Mouse (Mus musculus): ENCODE data around the gene Car10. TPM values are rescaled to one million over a fixed set of nuclear protein-coding genes. Genes with fewer than 3 reads are reported as not detected.
A peak's percentile ranks its signal among the peaks of the same experiment; 100 is the strongest.

Gene Car10
- polyA plus RNA-seq, 2 experiments = 0.70 TPM

DNA sequence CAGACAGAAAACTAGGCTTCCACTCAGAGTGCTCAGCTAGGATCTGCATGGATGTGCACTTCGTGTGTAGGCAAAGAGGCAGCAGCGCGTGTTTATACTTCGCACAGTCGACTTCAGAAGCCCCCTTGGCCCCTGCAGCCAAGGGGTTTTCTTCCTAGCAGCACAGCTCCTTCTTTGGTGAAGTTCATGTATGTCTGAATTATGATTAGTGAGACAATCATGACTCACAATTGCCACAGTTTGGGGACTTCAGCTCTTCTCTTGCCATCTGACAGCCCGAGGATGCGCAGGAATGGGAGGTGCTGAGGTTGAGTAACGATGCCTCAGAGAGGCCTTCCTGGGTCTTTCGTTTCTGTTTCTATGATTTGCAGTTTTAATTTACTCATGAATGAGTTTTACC is 4.5 kb downstream of the Car10 start:
- H3K27ac ChIP-seq (replicated peaks; ENCODE audit: low read depth, low read length) = no peak overlapping the region
- no peak overlapping the region for H3K4me3 ChIP-seq (replicated peaks; ENCODE audit: low read length)
- peaks cover 3% of the 10 kb centered on the region; the same call in 1 of the 2 replicates for H3K4me1 ChIP-seq (ENCODE audit: control insufficient read depth, insufficient read depth, low read length)
- WGBS = 82% methylated on average over 9 of the region's 9 CpGs
- no peak for ATAC-seq (ENCODE audit: low FRiP score, low read depth)
- no peak overlapping the region for H3K9ac ChIP-seq (ENCODE audit: low read depth, low read length, severe bottlenecking)
- no peaks in the 10 kb centered on the region for H3K36me3 ChIP-seq (ENCODE audit: control insufficient read depth, insufficient read depth, low read length)
- H3K27me3 ChIP-seq (ENCODE audit: control insufficient read depth, insufficient read depth, low read length) = peaks cover 52% of the 10 kb centered on the region
- H3K4me2 ChIP-seq (replicated peaks; ENCODE audit: low read depth, low read length, severe bottlenecking) = no peak overlapping the region
- DNase-seq (ENCODE audit: low spot score) = no peak
- TF ChIP-seq POLR2A (IDR thresholded peaks at IDR 0.05; ENCODE audit: borderline replicate concordance, extremely low read depth, insufficient read depth, insufficient read length) = no peak
- no peaks in the 10 kb centered on the region for H3K9me3 ChIP-seq (ENCODE audit: control insufficient read depth, low read length)

DNA sequence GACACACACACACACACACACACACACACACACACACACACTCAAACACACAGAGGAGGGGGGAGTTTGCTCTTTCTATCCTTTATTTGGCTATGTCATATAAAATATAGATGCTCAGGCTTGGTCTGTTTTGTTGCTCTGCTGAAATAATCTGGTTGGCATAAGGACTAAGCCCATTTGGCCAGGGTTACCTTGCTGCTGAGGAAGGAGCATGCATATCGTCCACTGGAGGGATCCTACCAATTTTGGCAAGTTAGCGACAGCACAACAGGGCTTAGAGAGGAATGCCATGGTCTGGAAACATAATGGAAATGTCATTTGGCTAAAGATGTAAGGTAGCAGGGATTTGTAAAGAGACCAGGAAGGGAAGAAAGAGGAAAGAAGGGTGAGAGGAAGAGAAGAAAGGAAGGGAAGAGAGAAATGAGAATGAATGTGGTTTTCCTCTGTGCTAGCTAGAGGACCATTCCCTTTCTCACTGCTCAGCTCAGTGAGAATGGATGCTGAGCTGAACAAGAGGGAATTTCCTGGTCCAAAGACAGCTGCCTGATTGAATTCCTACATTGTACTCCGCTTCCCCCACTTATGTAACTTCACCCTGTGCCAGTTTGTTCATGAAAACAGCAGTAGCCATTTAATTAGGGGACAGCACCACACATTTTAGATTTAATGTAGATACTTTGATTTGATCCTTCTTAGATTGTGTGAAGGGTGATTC is 5.4 kb downstream of the Car10 start:
- H3K36me3 ChIP-seq (ENCODE audit: control insufficient read depth, insufficient read depth, low read length) = no peaks in the 10 kb centered on the region
- ATAC-seq (ENCODE audit: low FRiP score, low read depth) (no peak), DNase-seq (ENCODE audit: low spot score) (no peak)
- H3K4me3 ChIP-seq (replicated peaks; ENCODE audit: low read length) = no peak overlapping the region
- H3K9ac ChIP-seq (ENCODE audit: low read depth, low read length, severe bottlenecking) = no peak overlapping the region
- H3K9me3 ChIP-seq (ENCODE audit: control insufficient read depth, low read length) = no peaks in the 10 kb centered on the region
- TF ChIP-seq POLR2A (IDR thresholded peaks at IDR 0.05; ENCODE audit: borderline replicate concordance, extremely low read depth, insufficient read depth, insufficient read length) = no peak
- H3K4me1 ChIP-seq (ENCODE audit: control insufficient read depth, insufficient read depth, low read length) = peaks cover 3% of the 10 kb centered on the region; the same call in 1 of the 2 replicates
- H3K4me2 ChIP-seq (replicated peaks; ENCODE audit: low read depth, low read length, severe bottlenecking) = no peak overlapping the region
- H3K27me3 ChIP-seq (ENCODE audit: control insufficient read depth, insufficient read depth, low read length) = peaks cover 43% of the 10 kb centered on the region
- no peak overlapping the region for H3K27ac ChIP-seq (replicated peaks; ENCODE audit: low read depth, low read length)
- 58% methylated on average over 3 of the region's 3 CpGs for WGBS

DNA sequence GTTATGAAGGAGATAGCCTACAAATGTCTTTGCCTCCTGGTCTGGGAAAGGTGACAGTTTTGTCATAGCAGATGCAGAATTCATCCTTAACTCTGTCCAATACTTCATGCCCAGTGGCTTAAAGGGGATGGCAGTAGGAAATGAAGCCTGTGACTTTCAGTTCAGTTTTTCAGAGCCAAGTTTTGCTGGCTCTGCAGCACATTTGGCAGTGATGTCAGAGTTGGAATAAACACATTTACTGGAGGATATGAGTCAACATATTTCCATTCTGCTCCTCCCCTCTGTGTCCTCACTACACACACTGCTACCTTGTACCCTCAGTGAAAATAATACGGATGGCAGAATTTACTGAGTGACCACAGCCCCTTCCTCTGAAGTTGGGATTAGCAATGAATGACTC is 11.6 kb downstream of the Car10 start:
- no peaks in the 10 kb centered on the region for H3K9me3 ChIP-seq (ENCODE audit: control insufficient read depth, low read length)
- H3K4me2 ChIP-seq (replicated peaks; ENCODE audit: low read depth, low read length, severe bottlenecking) = no peak overlapping the region
- no peak overlapping the region for H3K27ac ChIP-seq (replicated peaks; ENCODE audit: low read depth, low read length)
- ATAC-seq (ENCODE audit: low FRiP score, low read depth) (no peak), DNase-seq (ENCODE audit: low spot score) (peak; percentile 4)
- H3K9ac ChIP-seq (ENCODE audit: low read depth, low read length, severe bottlenecking) = no peak overlapping the region
- no peaks in the 10 kb centered on the region for H3K27me3 ChIP-seq (ENCODE audit: control insufficient read depth, insufficient read depth, low read length)
- TF ChIP-seq POLR2A (IDR thresholded peaks at IDR 0.05; ENCODE audit: borderline replicate concordance, extremely low read depth, insufficient read depth, insufficient read length) = no peak
- WGBS = 67% methylated on average over 1 of the region's 1 CpGs
- H3K4me1 ChIP-seq (ENCODE audit: control insufficient read depth, insufficient read depth, low read length) = no peaks in the 10 kb centered on the region
- no peak overlapping the region for H3K4me3 ChIP-seq (replicated peaks; ENCODE audit: low read length)
- no peaks in the 10 kb centered on the region for H3K36me3 ChIP-seq (ENCODE audit: control insufficient read depth, insufficient read depth, low read length)

DNA sequence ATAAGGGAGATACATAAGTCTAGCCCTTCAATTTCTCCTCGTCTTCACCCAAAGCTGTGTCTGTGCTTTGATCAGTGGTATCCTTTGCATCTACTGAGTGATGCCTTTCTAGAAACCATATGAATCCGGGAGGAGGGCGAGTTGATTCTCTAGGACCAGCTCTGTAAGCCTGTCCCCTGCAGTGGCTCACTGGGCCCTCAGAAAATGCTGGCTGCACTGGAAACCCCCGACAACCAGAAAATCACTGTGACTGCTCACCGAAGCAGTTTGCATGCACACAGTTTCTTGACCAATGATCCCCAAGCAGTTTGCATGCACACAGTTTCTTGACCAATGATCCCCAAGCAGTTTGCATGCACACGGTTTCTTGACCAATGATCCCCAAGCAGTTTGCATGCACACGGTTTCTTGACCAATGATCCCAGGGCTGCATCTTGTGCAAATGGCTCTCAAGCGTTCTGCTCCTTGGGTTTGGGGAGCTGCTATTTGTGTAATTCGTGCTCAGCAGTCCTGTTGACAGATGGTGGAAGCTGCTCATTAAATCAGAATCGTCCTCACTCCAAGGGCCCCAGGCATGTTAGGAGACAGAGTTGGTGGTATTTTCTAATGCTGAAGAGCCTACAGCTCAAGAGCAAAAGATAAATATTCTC is 23.1 kb downstream of the Car10 start:
- H3K4me2 ChIP-seq (replicated peaks; ENCODE audit: low read depth, low read length, severe bottlenecking) = no peak overlapping the region
- H3K9ac ChIP-seq (ENCODE audit: low read depth, low read length, severe bottlenecking) = no peak overlapping the region
- H3K36me3 ChIP-seq (ENCODE audit: control insufficient read depth, insufficient read depth, low read length) = no peaks in the 10 kb centered on the region
- no peak overlapping the region for H3K27ac ChIP-seq (replicated peaks; ENCODE audit: low read depth, low read length)
- TF ChIP-seq POLR2A (IDR thresholded peaks at IDR 0.05; ENCODE audit: borderline replicate concordance, extremely low read depth, insufficient read depth, insufficient read length) = no peak
- H3K4me3 ChIP-seq (replicated peaks; ENCODE audit: low read length) = no peak overlapping the region
- no peaks in the 10 kb centered on the region for H3K9me3 ChIP-seq (ENCODE audit: control insufficient read depth, low read length)
- no peak for ATAC-seq (ENCODE audit: low FRiP score, low read depth)
- 74% methylated on average over 10 of the region's 10 CpGs for WGBS
- H3K27me3 ChIP-seq (ENCODE audit: control insufficient read depth, insufficient read depth, low read length) = no peaks in the 10 kb centered on the region
- no peak for DNase-seq (ENCODE audit: low spot score)
- no peaks in the 10 kb centered on the region for H3K4me1 ChIP-seq (ENCODE audit: control insufficient read depth, insufficient read depth, low read length)

DNA sequence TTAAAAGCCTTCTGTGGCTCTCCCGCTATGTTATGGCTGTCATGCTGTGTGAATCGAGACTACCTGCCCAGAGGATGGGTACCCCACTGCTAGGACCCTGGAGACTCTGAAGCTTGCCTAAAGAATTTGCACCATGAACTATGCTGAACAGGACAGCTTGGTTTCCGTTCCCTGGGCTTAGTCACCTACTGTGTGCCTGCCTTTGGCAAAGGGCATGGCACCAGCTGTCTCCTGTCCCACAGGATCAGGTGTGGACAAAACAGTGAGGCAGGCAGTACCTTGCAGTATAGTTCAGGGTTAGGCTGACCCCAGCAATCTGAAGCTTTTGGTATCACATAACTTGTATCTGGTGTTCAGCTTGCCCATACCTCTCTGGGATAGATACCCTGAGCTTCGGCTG is 25.9 kb downstream of the Car10 start:
- no peaks in the 10 kb centered on the region for H3K36me3 ChIP-seq (ENCODE audit: control insufficient read depth, insufficient read depth, low read length)
- no peak overlapping the region for H3K4me2 ChIP-seq (replicated peaks; ENCODE audit: low read depth, low read length, severe bottlenecking)
- no peak overlapping the region for H3K4me3 ChIP-seq (replicated peaks; ENCODE audit: low read length)
- no peaks in the 10 kb centered on the region for H3K4me1 ChIP-seq (ENCODE audit: control insufficient read depth, insufficient read depth, low read length)
- no peak overlapping the region for H3K9ac ChIP-seq (ENCODE audit: low read depth, low read length, severe bottlenecking)
- H3K27ac ChIP-seq (replicated peaks; ENCODE audit: low read depth, low read length) = no peak overlapping the region
- no peaks in the 10 kb centered on the region for H3K27me3 ChIP-seq (ENCODE audit: control insufficient read depth, insufficient read depth, low read length)
- whole genome bisulfite sequencing = 73% methylated on average over 4 of the region's 4 CpGs
- ATAC-seq (ENCODE audit: low FRiP score, low read depth) = no peak
- no peak for DNase-seq (ENCODE audit: low spot score)
- H3K9me3 ChIP-seq (ENCODE audit: control insufficient read depth, low read length) = no peaks in the 10 kb centered on the region
- no peak for TF ChIP-seq POLR2A (IDR thresholded peaks at IDR 0.05; ENCODE audit: borderline replicate concordance, extremely low read depth, insufficient read depth, insufficient read length)
